Mouse (Mus musculus) retina, adult 2 months (tissue): ENCODE measurements around the gene Foxj2.
A peak's percentile ranks its signal among the peaks of the same experiment; 100 is the strongest.

Experiments used
- DNase-seq: peaks from one replicate; pipeline ENCODE4 v3.0.0-alpha.2; 2012; ENCODE audit warnings: low read depth, low spot score

Foxj2 gene

GRCm38 (mm10) chr6:122819306-122820070 is at the start of gene Foxj2:
Gene Foxj2 (plus strand): TSS chr6:122819914.
- no peak for DNase-seq

- no peak for DNase-seq
Observed at GRCm38 (mm10) chr6:122770760-122771315, 48.9 kb upstream of the Foxj2 start.

GRCm38 (mm10) chr6:122772701-122773100 is 47.0 kb upstream of the Foxj2 start:
- no peak for DNase-seq

- DNase-seq = no peak
Observed at GRCm38 (mm10) chr6:122774345-122774744, 45.4 kb upstream of the Foxj2 start.

- no peak for DNase-seq
Observed at GRCm38 (mm10) chr6:122776040-122776439, 43.7 kb upstream of the Foxj2 start.

- DNase-seq = no peak
Observed at GRCm38 (mm10) chr6:122779916-122780315, 39.8 kb upstream of the Foxj2 start.

- DNase-seq = no peak
Observed at GRCm38 (mm10) chr6:122781167-122781566, 38.5 kb upstream of the Foxj2 start.

- no peak for DNase-seq
Observed at GRCm38 (mm10) chr6:122782164-122782563, 37.5 kb upstream of the Foxj2 start.

GRCm38 (mm10) chr6:122784866-122785265 is 34.8 kb upstream of the Foxj2 start:
- no peak for DNase-seq

GRCm38 (mm10) chr6:122786275-122786674 is 33.4 kb upstream of the Foxj2 start:
- no peak for DNase-seq

- DNase-seq = no peak
Observed at GRCm38 (mm10) chr6:122795254-122795935, 24.3 kb upstream of the Foxj2 start.

- no peak for DNase-seq
Observed at GRCm38 (mm10) chr6:122800640-122801300, 18.9 kb upstream of the Foxj2 start.

GRCm38 (mm10) chr6:122801301-122801800 is 18.4 kb upstream of the Foxj2 start, which contains the start of gene Slc2a3:
Gene Slc2a3 (minus strand): TSS chr6:122801640.
- DNase-seq = no peak

GRCm38 (mm10) chr6:122801801-122802514 is 17.8 kb upstream of the Foxj2 start:
- DNase-seq = no peak

- DNase-seq = no peak
Observed at GRCm38 (mm10) chr6:122804418-122804817, 15.3 kb upstream of the Foxj2 start.

GRCm38 (mm10) chr6:122810022-122810614 is 9.6 kb upstream of the Foxj2 start:
- DNase-seq = no peak

- DNase-seq = peak; percentile 97
Observed at GRCm38 (mm10) chr6:122810615-122811279, 9.0 kb upstream of the Foxj2 start.

- peak; percentile 77 for DNase-seq
Observed at GRCm38 (mm10) chr6:122811280-122811652, 8.4 kb upstream of the Foxj2 start.

GRCm38 (mm10) chr6:122811771-122812600 is 7.7 kb upstream of the Foxj2 start:
- no peak for DNase-seq
